In genomic region chr13:57259920-57260319, GRCm38 (mm10) we compare ENCODE assay signal across 9 mouse cellular contexts.
A peak's percentile ranks its signal among the peaks of the same experiment; 100 is the strongest.
DNase-seq lines count a peak whose midpoint lies in the region; ATAC-seq and TF ChIP-seq lines count a peak whose summit lies in the region.
"Had no signal": no experiment of that assay in that cellular context is flagged by ENCODE, and none has a peak within 500 bp of the region (broad histone marks: within the 10 kb centered on the region; RNA-seq: fewer than 3 reads in every experiment).

No protein-coding gene starts in this region.

- intact Hi-C loops in heart, postnatal 25 days (cut with DNase I): loop anchor here (1.0 to 10.0 kb wide), 2 partner anchors 453 to 605 kb away; no protein-coding TSS in a partner anchor

- no peaks in the 10 kb centered on the region for H3K36me3 ChIP-seq in embryonic facial prominence, embryonic 12.5 days
- H3K36me3 ChIP-seq: stomach, embryonic 15.5 days had no signal

- WGBS in bone marrow, adult 2 months: 8% methylated on average over 6 of the region's 6 CpGs
- 7% methylated on average over 6 of the region's 6 CpGs for WGBS in embryonic facial prominence, embryonic 12.5 days

- TF ChIP-seq POLR2A in bone marrow, adult 2 months (IDR thresholded peaks at IDR 0.05; ENCODE audit: borderline replicate concordance, control insufficient read depth, low read depth, low read length): no peak

- no peak overlapping the region for H3K9ac ChIP-seq in embryonic facial prominence, embryonic 12.5 days
- H3K9ac ChIP-seq: stomach, embryonic 15.5 days had no signal

- H3K27ac ChIP-seq in bone marrow, adult 2 months (ENCODE audit: control insufficient read depth, insufficient read depth, low read depth, low read length, poor library complexity): no peak overlapping the region
- H3K27ac ChIP-seq in embryonic facial prominence, embryonic 12.5 days: no peak overlapping the region
- no peak overlapping the region for H3K27ac ChIP-seq in layer of hippocampus, adult 2 months
- H3K27ac ChIP-seq: stomach, embryonic 15.5 days had no signal

- H3K9me3 ChIP-seq in embryonic facial prominence, embryonic 12.5 days: no peaks in the 10 kb centered on the region
- H3K9me3 ChIP-seq: stomach, embryonic 15.5 days had no signal

- DNase-seq in ES-CJ7 (ENCODE audit: low read depth, low spot score): peak; percentile 76
- DNase-seq in heart, postnatal 25 days (ENCODE audit: low spot score): peak; percentile 6
- DNase-seq in layer of hippocampus, adult 2 months (ENCODE audit: low spot score in 2 of 2): peak; percentile 78 to 92
- DNase-seq in lung, postnatal 14 days: peak; percentile 82
- peak; percentile 79 to 87 for DNase-seq in right cerebral cortex, postnatal 10 days (ENCODE audit: low spot score in 2 of 2)

- H3K27me3 ChIP-seq in embryonic facial prominence, embryonic 12.5 days: no peaks in the 10 kb centered on the region
- H3K27me3 ChIP-seq: stomach, embryonic 15.5 days had no signal

- H3K4me2 ChIP-seq in embryonic facial prominence, embryonic 12.5 days (replicated peaks): no peak overlapping the region
- H3K4me2 ChIP-seq: stomach, embryonic 15.5 days had no signal

- H3K4me3 ChIP-seq in bone marrow, adult 2 months (replicated peaks; ENCODE audit: control insufficient read depth, low read depth, low read length): no peak overlapping the region
- no peak overlapping the region for H3K4me3 ChIP-seq in embryonic facial prominence, embryonic 12.5 days
- H3K4me3 ChIP-seq in layer of hippocampus, adult 2 months: no peak overlapping the region
- H3K4me3 ChIP-seq: stomach, embryonic 15.5 days had no signal

- no peaks in the 10 kb centered on the region for H3K4me1 ChIP-seq in bone marrow, adult 2 months (ENCODE audit: control insufficient read depth, insufficient read depth, low read length)
- H3K4me1 ChIP-seq in embryonic facial prominence, embryonic 12.5 days: no peaks in the 10 kb centered on the region
- H3K4me1 ChIP-seq: stomach, embryonic 15.5 days had no signal

- 0 out of 2 replicates have a peak, but pooled peaks have one; percentile 3 for ATAC-seq in embryonic facial prominence, embryonic 12.5 days (ENCODE audit: insufficient number of reproducible peaks, insufficient read depth, low FRiP score, low TSS enrichment)
- no peak for ATAC-seq in erythroblast, adult 5-6 weeks (replicated peaks; ENCODE audit: low FRiP score, poor library complexity, severe bottlenecking)

- TF ChIP-seq CTCF in bone marrow, adult 2 months (IDR thresholded peaks at IDR 0.05; ENCODE audit: control insufficient read depth, insufficient read depth, low read length): peak; percentile 64
- peak; percentile 94 for TF ChIP-seq CTCF in layer of hippocampus, adult 2 months (conservative IDR thresholded peaks at IDR 0.05)

Comparison
In these comparisons a context has a peak if more than half of its experiments do, and no peak if none do; other contexts are left out.
1. DNase-seq: peak in every context shown above with its lines; median percentile 85 in layer of hippocampus, adult 2 months; 83 in right cerebral cortex, postnatal 10 days; 82 in lung, postnatal 14 days; 76 in ES-CJ7; 6 in heart, postnatal 25 days.